Mouse (Mus musculus): Measurements from ENCODE around the gene Gm10160. TPM values are rescaled to one million over a fixed set of nuclear protein-coding genes. Genes with fewer than 3 reads are reported as not detected.
A peak's percentile ranks its signal among the peaks of the same experiment; 100 is the strongest.

The Gm10160 gene
- polyA plus RNA-seq, 1 experiment from 2014 or later = not detected

GRCm38 (mm10) chr7:81829379-81829894 lies 26.2 kb downstream of the Gm10160 start, which contains the start of gene Btbd1:
Btbd1 (minus strand) TSS chr7:81829431.
- WGBS (ENCODE audit: insufficient replicate concordance) = under 1% methylated on average over 53 of the region's 58 CpGs
- peak; percentile 89 for ATAC-seq (replicated peaks; ENCODE audit: insufficient number of reproducible peaks, low FRiP score, low TSS enrichment)
- Histone ChIP-seq H3K27ac (ENCODE audit: low read depth, low read length) (peak within 1 kb of the TSS; percentile 97), H3K4me2 (peak within 1 kb of the TSS; percentile 89), H3K36me3 (ENCODE audit: control insufficient read depth, insufficient read depth, low read length) (no peaks in the 10 kb centered on the region), H3K4me1 (ENCODE audit: control insufficient read depth, insufficient read depth, low read length) (peaks cover 26% of the 10 kb centered on the region), H3K4me3 (ENCODE audit: low read depth, low read length) (peak within 1 kb of the TSS; percentile 84), H3K9ac (ENCODE audit: low read depth, low read length) (peak within 1 kb of the TSS; percentile 94), H3K9me3 (replicated peaks; ENCODE audit: control insufficient read depth, low read length) (no peaks in the 10 kb centered on the region), H3K27me3 (ENCODE audit: control insufficient read depth, insufficient read depth, low read length) (no peaks in the 10 kb centered on the region)

- under 1% methylated on average over 82 of the region's 91 CpGs for WGBS (ENCODE audit: insufficient replicate concordance)
- Histone ChIP-seq H3K4me2 (peak overlapping the region; percentile 89), H3K27me3 (ENCODE audit: control insufficient read depth, insufficient read depth, low read length) (no peaks in the 10 kb centered on the region), H3K4me1 (ENCODE audit: control insufficient read depth, insufficient read depth, low read length) (peaks cover 29% of the 10 kb centered on the region), H3K9ac (ENCODE audit: low read depth, low read length) (peak overlapping the region; percentile 94), H3K36me3 (ENCODE audit: control insufficient read depth, insufficient read depth, low read length) (no peaks in the 10 kb centered on the region), H3K27ac (ENCODE audit: low read depth, low read length) (peak overlapping the region; percentile 97), H3K4me3 (ENCODE audit: low read depth, low read length) (peak overlapping the region; percentile 84), H3K9me3 (replicated peaks; ENCODE audit: control insufficient read depth, low read length) (no peaks in the 10 kb centered on the region)
- ATAC-seq (replicated peaks; ENCODE audit: insufficient number of reproducible peaks, low FRiP score, low TSS enrichment) = peak; percentile 77
These were observed 26.8 kb downstream of the Gm10160 start for GRCm38 (mm10) chr7:81828681-81829378.

GRCm38 (mm10) chr7:81827806-81828667 lies 27.6 kb downstream of the Gm10160 start:
- Histone ChIP-seq H3K9me3 (replicated peaks; ENCODE audit: control insufficient read depth, low read length) (no peaks in the 10 kb centered on the region), H3K27me3 (ENCODE audit: control insufficient read depth, insufficient read depth, low read length) (no peaks in the 10 kb centered on the region), H3K9ac (ENCODE audit: low read depth, low read length) (peak overlapping the region; percentile 94), H3K4me2 (peak overlapping the region; percentile 89), H3K4me3 (ENCODE audit: low read depth, low read length) (peak overlapping the region; percentile 84), H3K27ac (ENCODE audit: low read depth, low read length) (peak overlapping the region; percentile 97), H3K4me1 (ENCODE audit: control insufficient read depth, insufficient read depth, low read length) (peaks cover 29% of the 10 kb centered on the region), H3K36me3 (ENCODE audit: control insufficient read depth, insufficient read depth, low read length) (no peaks in the 10 kb centered on the region)
- 30% methylated on average over 17 of the region's 17 CpGs for WGBS (ENCODE audit: insufficient replicate concordance)
- no peak for ATAC-seq (replicated peaks; ENCODE audit: insufficient number of reproducible peaks, low FRiP score, low TSS enrichment)

- no peaks in the 10 kb centered on the region for H3K36me3 ChIP-seq (ENCODE audit: control insufficient read depth, insufficient read depth, low read length)
- no peaks in the 10 kb centered on the region for H3K27me3 ChIP-seq (ENCODE audit: control insufficient read depth, insufficient read depth, low read length)
- H3K4me2 ChIP-seq = peak overlapping the region; percentile 52
- peaks cover 29% of the 10 kb centered on the region for H3K4me1 ChIP-seq (ENCODE audit: control insufficient read depth, insufficient read depth, low read length)
- no peaks in the 10 kb centered on the region for H3K9me3 ChIP-seq (replicated peaks; ENCODE audit: control insufficient read depth, low read length)
- WGBS (ENCODE audit: insufficient replicate concordance) = 30% methylated on average over 3 of the region's 3 CpGs
- ATAC-seq (replicated peaks; ENCODE audit: insufficient number of reproducible peaks, low FRiP score, low TSS enrichment) = no peak
- no peak overlapping the region for H3K4me3 ChIP-seq (ENCODE audit: low read depth, low read length)
- no peak overlapping the region for H3K9ac ChIP-seq (ENCODE audit: low read depth, low read length)
- H3K27ac ChIP-seq (ENCODE audit: low read depth, low read length) = no peak overlapping the region
These were observed 30.2 kb downstream of the Gm10160 start for GRCm38 (mm10) chr7:81825381-81825780.

GRCm38 (mm10) chr7:81824906-81825305 lies 30.7 kb downstream of the Gm10160 start:
- no peak for ATAC-seq (replicated peaks; ENCODE audit: insufficient number of reproducible peaks, low FRiP score, low TSS enrichment)
- Histone ChIP-seq H3K27me3 (ENCODE audit: control insufficient read depth, insufficient read depth, low read length) (no peaks in the 10 kb centered on the region), H3K4me3 (ENCODE audit: low read depth, low read length) (no peak overlapping the region), H3K4me1 (ENCODE audit: control insufficient read depth, insufficient read depth, low read length) (peaks cover 29% of the 10 kb centered on the region), H3K9me3 (replicated peaks; ENCODE audit: control insufficient read depth, low read length) (no peaks in the 10 kb centered on the region), H3K4me2 (no peak overlapping the region), H3K36me3 (ENCODE audit: control insufficient read depth, insufficient read depth, low read length) (no peaks in the 10 kb centered on the region), H3K27ac (ENCODE audit: low read depth, low read length) (no peak overlapping the region), H3K9ac (ENCODE audit: low read depth, low read length) (no peak overlapping the region)
- 48% methylated on average over 3 of the region's 3 CpGs for WGBS (ENCODE audit: insufficient replicate concordance)

- Histone ChIP-seq H3K4me1 (ENCODE audit: control insufficient read depth, insufficient read depth, low read length) (0 out of 2 replicates have a peak, but pooled peaks cover 5% of the 10 kb centered on the region), H3K4me3 (ENCODE audit: low read depth, low read length) (no peak overlapping the region), H3K9ac (ENCODE audit: low read depth, low read length) (no peak overlapping the region), H3K4me2 (no peak overlapping the region), H3K36me3 (ENCODE audit: control insufficient read depth, insufficient read depth, low read length) (no peaks in the 10 kb centered on the region), H3K27ac (ENCODE audit: low read depth, low read length) (no peak overlapping the region), H3K27me3 (ENCODE audit: control insufficient read depth, insufficient read depth, low read length) (no peaks in the 10 kb centered on the region), H3K9me3 (replicated peaks; ENCODE audit: control insufficient read depth, low read length) (no peaks in the 10 kb centered on the region)
- ATAC-seq (replicated peaks; ENCODE audit: insufficient number of reproducible peaks, low FRiP score, low TSS enrichment) = no peak
- WGBS (ENCODE audit: insufficient replicate concordance) = 38% methylated on average over 5 of the region's 5 CpGs
These were observed 49.5 kb downstream of the Gm10160 start for GRCm38 (mm10) chr7:81806067-81806466.

Other genes starting within 250 kb of the Gm10160 start
- gene Homer2, start 148.3 kb downstream of the Gm10160 start, polyA plus RNA-seq (2014; fragmentation: Nextera tagmentation; extraction: Ambion mirVana) = 121 and 129 TPM in 2 replicates
- 78.3 and 91.3 TPM in 2 replicates for gene Ramac, start 92.9 kb downstream of the Gm10160 start, polyA plus RNA-seq (2014; fragmentation: Nextera tagmentation; extraction: Ambion mirVana)
- 40.5 and 42.0 TPM in 2 replicates for gene 3110040N11Rik, start 66.3 kb downstream of the Gm10160 start, polyA plus RNA-seq (2014; fragmentation: Nextera tagmentation; extraction: Ambion mirVana)
- gene Btbd1, start 26.4 kb downstream of the Gm10160 start, polyA plus RNA-seq (2014; fragmentation: Nextera tagmentation; extraction: Ambion mirVana) = 94.0 and 94.8 TPM in 2 replicates
- 27.0 and 29.4 TPM in 2 replicates for gene Tm6sf1, start 3.2 kb upstream of the Gm10160 start, polyA plus RNA-seq (2014; fragmentation: Nextera tagmentation; extraction: Ambion mirVana)
- 11.0 and 11.9 TPM in 2 replicates for gene Hdgfl3, start 78.7 kb upstream of the Gm10160 start, polyA plus RNA-seq (2014; fragmentation: Nextera tagmentation; extraction: Ambion mirVana)
- 8.5 and 8.6 TPM in 2 replicates for gene Bnc1, start 136.5 kb upstream of the Gm10160 start, polyA plus RNA-seq (2014; fragmentation: Nextera tagmentation; extraction: Ambion mirVana)